Mouse (Mus musculus) kidney, adult 2 months (tissue): Measurements from ENCODE around the gene Peli2.

Experiments used
- CTCF ChIP-seq: fragments of 200-500 bp; conservative IDR thresholded peaks from 2 replicates; pipeline ENCODE4 v1.5.1; 2011; ENCODE audit warnings: low read depth, mild to moderate bottlenecking, control low read depth, low read length, moderate library complexity, mixed read lengths; ENCODE audit not compliant: insufficient read depth, insufficient read length
- POLR2A ChIP-seq: fragments of 200-500 bp; IDR thresholded peaks from one replicate; pipeline ENCODE4 v1.6.1; 2011; ENCODE audit warnings: low read depth, low read length, control low read depth

- TF ChIP-seq POLR2A (no peak), CTCF (no peak)
These were observed 36.5 kb upstream of the Peli2 start for GRCm38 (mm10) chr14:48083836-48084812.
